Mouse (Mus musculus) thymus, postnatal 36 days (tissue): ENCODE results near the gene Htr2c.

ENCODE experiments used
- DNase-seq, 2 experiments: peaks; one replicate each; pipeline ENCODE4 v3.0.0; 2022; ENCODE audit warnings: mixed read lengths in 2 of 2

Htr2c gene

GRCm38 (mm10) chrX:146962258-146962913 is at the start of gene Htr2c:
Gene Htr2c, plus strand, starts transcription at chrX:146962513.
- no peak for DNase-seq

- DNase-seq: no peak
These were observed 34.1 kb upstream of the Htr2c start for GRCm38 (mm10) chrX:146928251-146928650.

- DNase-seq: no peak
These were observed 26.0 kb upstream of the Htr2c start for GRCm38 (mm10) chrX:146936332-146936731.

GRCm38 (mm10) chrX:146946216-146946886 is 16.0 kb upstream of the Htr2c start:
- DNase-seq: no peak

GRCm38 (mm10) chrX:146946996-146947395 is 15.3 kb upstream of the Htr2c start:
- no peak for DNase-seq

GRCm38 (mm10) chrX:146958608-146959007 is 3.7 kb upstream of the Htr2c start:
- DNase-seq: no peak

GRCm38 (mm10) chrX:146959960-146960359 is 2.4 kb upstream of the Htr2c start:
- DNase-seq: no peak

GRCm38 (mm10) chrX:146962914-146963547 is 718 bp downstream of the Htr2c start:
- no peak for DNase-seq

- no peak for DNase-seq
These were observed 17.6 kb downstream of the Htr2c start for GRCm38 (mm10) chrX:146979931-146980330.

- DNase-seq: no peak
These were observed 93.4 kb downstream of the Htr2c start for GRCm38 (mm10) chrX:147055730-147056129.

- DNase-seq: no peak
These were observed 109.3 kb downstream of the Htr2c start for GRCm38 (mm10) chrX:147071622-147072021.

GRCm38 (mm10) chrX:147119155-147119554 is 156.8 kb downstream of the Htr2c start:
- DNase-seq: no peak

GRCm38 (mm10) chrX:147215251-147215650 is 252.9 kb downstream of the Htr2c start:
- DNase-seq: no peak

GRCm38 (mm10) chrX:147217382-147218013 is 255.2 kb downstream of the Htr2c start:
- no peak for DNase-seq

GRCm38 (mm10) chrX:147238806-147239542 is 276.7 kb downstream of the Htr2c start:
- DNase-seq: no peak
